Mouse (Mus musculus): ENCODE results near the gene Pycard. TPM values are rescaled to one million over a fixed set of nuclear protein-coding genes. Genes with fewer than 3 reads are reported as not detected.
A peak's percentile ranks its signal among the peaks of the same experiment; 100 is the strongest.

Pycard gene
- polyA plus RNA-seq, 1 experiment from 2014 or later, result 4.2 TPM

DNA sequence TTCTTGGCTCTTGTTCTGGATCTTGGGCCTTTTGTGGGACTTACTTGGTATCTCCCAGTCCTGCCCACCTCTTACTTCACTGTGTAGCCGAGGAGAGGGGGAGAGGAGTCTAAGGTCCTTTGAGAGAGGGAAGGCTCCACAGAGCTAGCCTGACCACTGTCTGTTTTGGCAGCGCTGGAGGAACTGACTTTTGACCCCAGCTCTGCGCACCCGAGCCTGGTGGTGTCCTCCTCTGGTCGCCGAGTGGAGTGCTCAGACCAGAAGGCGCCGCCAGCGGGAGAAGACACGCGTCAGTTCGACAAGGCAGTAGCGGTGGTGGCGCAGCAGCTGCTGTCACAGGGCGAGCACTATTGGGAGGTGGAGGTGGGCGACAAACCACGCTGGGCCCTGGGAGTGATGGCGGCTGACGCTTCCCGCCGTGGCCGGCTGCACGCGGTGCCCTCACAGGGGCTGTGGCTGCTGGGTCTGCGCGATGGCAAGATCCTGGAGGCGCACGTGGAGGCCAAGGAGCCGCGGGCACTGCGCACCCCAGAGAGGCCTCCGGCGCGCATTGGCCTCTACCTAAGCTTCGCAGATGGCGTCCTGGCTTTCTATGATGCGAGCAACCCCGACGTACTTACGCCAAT is 16.2 kb upstream of the Pycard start:
- Histone ChIP-seq H3K9me3 (ENCODE audit: control insufficient read depth, low read length) (no peaks in the 10 kb centered on the region), H3K4me1 (replicated peaks; ENCODE audit: control insufficient read depth, insufficient read depth, low read length) (peaks cover 2% of the 10 kb centered on the region; the same call in 1 of the 2 replicates), H3K36me3 (ENCODE audit: control insufficient read depth, insufficient read depth, low read length) (no peaks in the 10 kb centered on the region), H3K9ac (ENCODE audit: low read length) (no peak overlapping the region), H3K4me2 (ENCODE audit: low read depth, low read length, severe bottlenecking) (no peak overlapping the region), H3K27ac (ENCODE audit: low read depth, low read length) (no peak overlapping the region), H3K4me3 (ENCODE audit: low read depth, low read length) (no peak overlapping the region), H3K27me3 (ENCODE audit: control insufficient read depth, insufficient read depth, low read length) (no peaks in the 10 kb centered on the region)
- ATAC-seq (replicated peaks; ENCODE audit: low FRiP score) (no peak), DNase-seq (ENCODE audit: low spot score) (peak; percentile 54)
- 56% methylated on average over 39 of the region's 40 CpGs for WGBS

- DNase-seq (ENCODE audit: low spot score), result no peak
- WGBS, result 88% methylated on average over 7 of the region's 7 CpGs
- ATAC-seq (replicated peaks; ENCODE audit: low FRiP score), result no peak
- H3K9me3 ChIP-seq (ENCODE audit: control insufficient read depth, low read length), result no peaks in the 10 kb centered on the region
- no peak overlapping the region for H3K27ac ChIP-seq (ENCODE audit: low read depth, low read length)
- no peak overlapping the region for H3K4me2 ChIP-seq (ENCODE audit: low read depth, low read length, severe bottlenecking)
- no peak overlapping the region for H3K4me3 ChIP-seq (ENCODE audit: low read depth, low read length)
- peaks cover 4% of the 10 kb centered on the region; the same call in 1 of the 2 replicates for H3K4me1 ChIP-seq (replicated peaks; ENCODE audit: control insufficient read depth, insufficient read depth, low read length)
- no peaks in the 10 kb centered on the region for H3K27me3 ChIP-seq (ENCODE audit: control insufficient read depth, insufficient read depth, low read length)
- H3K9ac ChIP-seq (ENCODE audit: low read length), result no peak overlapping the region
- H3K36me3 ChIP-seq (ENCODE audit: control insufficient read depth, insufficient read depth, low read length), result no peaks in the 10 kb centered on the region
Measured at GRCm38 (mm10) chr7:128006193-128006592, 12.5 kb upstream of the Pycard start.

DNA sequence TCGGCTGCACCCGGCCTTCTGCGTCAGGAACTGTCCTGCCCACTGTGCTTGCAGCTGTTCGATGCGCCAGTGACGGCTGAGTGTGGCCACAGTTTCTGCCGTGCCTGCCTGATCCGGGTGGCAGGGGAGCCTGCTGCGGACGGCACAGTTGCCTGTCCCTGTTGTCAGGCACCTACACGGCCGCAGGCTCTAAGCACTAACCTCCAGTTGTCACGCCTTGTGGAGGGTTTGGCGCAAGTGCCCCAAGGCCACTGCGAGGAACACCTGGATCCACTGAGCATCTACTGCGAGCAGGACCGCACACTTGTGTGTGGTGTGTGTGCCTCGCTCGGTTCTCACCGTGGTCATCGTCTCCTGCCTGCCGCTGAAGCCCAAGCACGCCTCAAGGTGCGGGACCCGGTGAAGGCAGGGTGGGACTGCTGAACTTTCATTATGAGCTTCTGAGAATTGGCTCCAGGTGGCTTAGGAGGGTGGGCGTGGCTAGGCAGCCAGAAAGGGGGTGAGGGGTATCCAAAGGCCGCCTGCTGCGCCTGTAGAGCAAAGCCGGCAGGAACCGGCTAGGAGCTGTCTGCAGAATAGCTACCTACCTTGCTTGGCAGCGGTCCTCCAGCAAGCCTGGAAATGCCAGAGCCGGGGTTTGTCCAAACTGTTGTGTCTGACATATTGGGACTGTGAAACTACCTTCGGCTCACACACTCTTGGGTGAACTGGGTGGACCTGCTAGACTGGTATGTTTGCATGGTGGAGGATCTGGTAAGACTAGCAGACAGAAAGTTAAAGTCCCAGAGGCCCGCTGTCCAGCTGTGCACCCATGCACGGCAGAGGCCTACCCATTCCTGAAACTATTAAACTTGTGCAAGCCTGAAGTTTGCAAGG is 11.1 kb upstream of the Pycard start:
- H3K27me3 ChIP-seq (ENCODE audit: control insufficient read depth, insufficient read depth, low read length), result no peaks in the 10 kb centered on the region
- peak; percentile 57 for DNase-seq (ENCODE audit: low spot score)
- H3K27ac ChIP-seq (ENCODE audit: low read depth, low read length), result no peak overlapping the region
- ATAC-seq (replicated peaks; ENCODE audit: low FRiP score), result no peak
- H3K9me3 ChIP-seq (ENCODE audit: control insufficient read depth, low read length), result no peaks in the 10 kb centered on the region
- no peak overlapping the region for H3K9ac ChIP-seq (ENCODE audit: low read length)
- WGBS, result 23% methylated on average over 35 of the region's 35 CpGs
- H3K4me1 ChIP-seq (replicated peaks; ENCODE audit: control insufficient read depth, insufficient read depth, low read length), result peaks cover 4% of the 10 kb centered on the region; the same call in 1 of the 2 replicates
- peak overlapping the region; percentile 27; the same call in 1 of the 2 replicates for H3K4me2 ChIP-seq (ENCODE audit: low read depth, low read length, severe bottlenecking)
- no peaks in the 10 kb centered on the region for H3K36me3 ChIP-seq (ENCODE audit: control insufficient read depth, insufficient read depth, low read length)
- H3K4me3 ChIP-seq (ENCODE audit: low read depth, low read length), result no peak overlapping the region

GRCm38 (mm10) chr7:128004150-128004486 is 10.5 kb upstream of the Pycard start:
- H3K9me3 ChIP-seq (ENCODE audit: control insufficient read depth, low read length), result no peaks in the 10 kb centered on the region
- H3K4me2 ChIP-seq (ENCODE audit: low read depth, low read length, severe bottlenecking), result no peak overlapping the region
- H3K9ac ChIP-seq (ENCODE audit: low read length), result no peak overlapping the region
- H3K4me3 ChIP-seq (ENCODE audit: low read depth, low read length), result no peak overlapping the region
- no peak overlapping the region for H3K27ac ChIP-seq (ENCODE audit: low read depth, low read length)
- WGBS, result 62% methylated on average over 5 of the region's 5 CpGs
- H3K27me3 ChIP-seq (ENCODE audit: control insufficient read depth, insufficient read depth, low read length), result no peaks in the 10 kb centered on the region
- DNase-seq (ENCODE audit: low spot score), result no peak
- no peaks in the 10 kb centered on the region for H3K36me3 ChIP-seq (ENCODE audit: control insufficient read depth, insufficient read depth, low read length)
- H3K4me1 ChIP-seq (replicated peaks; ENCODE audit: control insufficient read depth, insufficient read depth, low read length), result peaks cover 4% of the 10 kb centered on the region; the same call in 1 of the 2 replicates
- ATAC-seq (replicated peaks; ENCODE audit: low FRiP score), result no peak

DNA sequence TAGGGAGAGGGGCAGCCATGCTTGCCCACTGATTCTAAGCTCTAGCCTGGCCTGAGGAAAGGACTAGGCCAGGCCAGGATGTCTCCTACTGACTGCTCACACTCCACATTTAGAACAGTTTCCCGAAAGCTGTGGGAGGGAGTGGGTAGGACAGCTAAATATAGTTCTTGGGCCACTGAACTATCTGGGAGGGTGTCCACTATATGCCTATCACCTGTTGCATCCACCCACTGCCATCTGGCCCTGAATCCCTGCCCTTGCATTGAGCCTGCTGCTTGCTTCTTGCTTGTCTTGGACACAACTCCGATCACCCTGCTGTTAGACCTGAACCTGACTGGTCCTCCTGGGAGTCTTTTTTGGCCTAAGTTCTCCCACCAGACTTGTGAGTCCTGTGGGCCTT is 10.0 kb upstream of the Pycard start, which contains the start of gene Trim72:
Gene Trim72 (plus strand): TSS at position 262 of the 400 bp plus-strand sequence.
- H3K9ac ChIP-seq (ENCODE audit: low read length), result no peak within 1 kb of the TSS
- H3K9me3 ChIP-seq (ENCODE audit: control insufficient read depth, low read length), result no peaks in the 10 kb centered on the region
- no peak for ATAC-seq (replicated peaks; ENCODE audit: low FRiP score)
- no peak within 1 kb of the TSS for H3K27ac ChIP-seq (ENCODE audit: low read depth, low read length)
- peak within 1 kb of the TSS; percentile 27; the same call in 1 of the 2 replicates for H3K4me2 ChIP-seq (ENCODE audit: low read depth, low read length, severe bottlenecking)
- no peaks in the 10 kb centered on the region for H3K27me3 ChIP-seq (ENCODE audit: control insufficient read depth, insufficient read depth, low read length)
- peaks cover 4% of the 10 kb centered on the region; the same call in 1 of the 2 replicates for H3K4me1 ChIP-seq (replicated peaks; ENCODE audit: control insufficient read depth, insufficient read depth, low read length)
- no peak within 1 kb of the TSS for H3K4me3 ChIP-seq (ENCODE audit: low read depth, low read length)
- no peaks in the 10 kb centered on the region for H3K36me3 ChIP-seq (ENCODE audit: control insufficient read depth, insufficient read depth, low read length)
- WGBS, result 98% methylated on average over 2 of the region's 2 CpGs
- DNase-seq (ENCODE audit: low spot score), result no peak

GRCm38 (mm10) chr7:128003098-128003497 is 9.4 kb upstream of the Pycard start:
- H3K4me3 ChIP-seq (ENCODE audit: low read depth, low read length), result no peak overlapping the region
- H3K27ac ChIP-seq (ENCODE audit: low read depth, low read length), result no peak overlapping the region
- no peaks in the 10 kb centered on the region for H3K9me3 ChIP-seq (ENCODE audit: control insufficient read depth, low read length)
- H3K4me1 ChIP-seq (replicated peaks; ENCODE audit: control insufficient read depth, insufficient read depth, low read length), result peaks cover 4% of the 10 kb centered on the region; the same call in 1 of the 2 replicates
- ATAC-seq (replicated peaks; ENCODE audit: low FRiP score) (no peak), DNase-seq (ENCODE audit: low spot score) (no peak)
- WGBS, result 87% methylated on average over 6 of the region's 6 CpGs
- no peaks in the 10 kb centered on the region for H3K36me3 ChIP-seq (ENCODE audit: control insufficient read depth, insufficient read depth, low read length)
- no peak overlapping the region for H3K4me2 ChIP-seq (ENCODE audit: low read depth, low read length, severe bottlenecking)
- H3K27me3 ChIP-seq (ENCODE audit: control insufficient read depth, insufficient read depth, low read length), result no peaks in the 10 kb centered on the region
- H3K9ac ChIP-seq (ENCODE audit: low read length), result no peak overlapping the region

DNA sequence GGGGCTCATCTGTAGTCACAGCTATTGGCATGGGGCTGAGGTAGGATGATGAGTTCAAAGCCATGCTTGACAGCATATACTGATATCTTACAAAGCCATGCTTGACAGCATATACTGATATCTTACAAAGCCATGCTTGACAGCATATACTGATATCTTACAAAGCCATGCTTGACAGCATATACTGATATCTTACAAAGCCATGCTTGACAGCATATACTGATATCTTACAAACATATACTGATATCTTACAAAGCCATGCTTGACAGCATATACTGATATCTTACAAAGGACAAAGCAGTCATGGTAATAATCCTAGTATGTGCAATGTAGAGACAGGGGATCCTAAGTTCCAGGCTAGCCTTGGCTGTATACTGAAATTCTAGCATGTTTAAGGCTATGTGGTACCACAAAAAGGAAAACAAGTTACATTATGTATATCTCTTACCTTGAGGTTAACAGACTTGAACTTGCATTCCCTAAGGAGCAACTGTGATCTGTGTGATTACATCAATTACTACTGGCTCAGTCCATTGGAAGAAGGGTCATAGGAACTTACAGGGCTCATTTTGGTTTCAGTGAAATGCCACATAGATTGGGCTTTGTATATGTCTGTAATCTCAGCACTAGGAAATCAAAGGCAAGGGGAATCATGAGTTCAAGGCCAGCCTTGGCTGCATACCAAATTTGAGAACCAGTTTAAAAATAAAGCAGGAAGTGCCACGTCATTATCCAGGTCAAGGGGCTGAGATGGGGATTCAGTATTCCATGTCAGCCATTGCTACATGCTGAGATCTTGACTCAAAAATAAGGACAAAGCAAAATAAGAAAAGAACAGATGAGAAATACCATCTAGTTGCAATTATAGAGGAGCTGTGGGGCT is 6.6 kb upstream of the Pycard start:
- Histone ChIP-seq H3K9ac (ENCODE audit: low read length) (no peak overlapping the region), H3K9me3 (ENCODE audit: control insufficient read depth, low read length) (no peaks in the 10 kb centered on the region), H3K4me3 (ENCODE audit: low read depth, low read length) (no peak overlapping the region), H3K4me2 (ENCODE audit: low read depth, low read length, severe bottlenecking) (no peak overlapping the region), H3K36me3 (ENCODE audit: control insufficient read depth, insufficient read depth, low read length) (no peaks in the 10 kb centered on the region), H3K27me3 (ENCODE audit: control insufficient read depth, insufficient read depth, low read length) (no peaks in the 10 kb centered on the region), H3K27ac (ENCODE audit: low read depth, low read length) (no peak overlapping the region), H3K4me1 (replicated peaks; ENCODE audit: control insufficient read depth, insufficient read depth, low read length) (peaks cover 4% of the 10 kb centered on the region; the same call in 1 of the 2 replicates)
- DNase-seq (ENCODE audit: low spot score) (no peak), ATAC-seq (replicated peaks; ENCODE audit: low FRiP score) (no peak)
- WGBS, result 80% methylated on average over 1 of the region's 1 CpGs

GRCm38 (mm10) chr7:127999436-127999835 is 5.8 kb upstream of the Pycard start:
- no peaks in the 10 kb centered on the region for H3K9me3 ChIP-seq (ENCODE audit: control insufficient read depth, low read length)
- 72% methylated on average over 1 of the region's 1 CpGs for WGBS
- ATAC-seq (replicated peaks; ENCODE audit: low FRiP score), result no peak
- H3K36me3 ChIP-seq (ENCODE audit: control insufficient read depth, insufficient read depth, low read length), result no peaks in the 10 kb centered on the region
- H3K27ac ChIP-seq (ENCODE audit: low read depth, low read length), result no peak overlapping the region
- no peak overlapping the region for H3K9ac ChIP-seq (ENCODE audit: low read length)
- H3K4me2 ChIP-seq (ENCODE audit: low read depth, low read length, severe bottlenecking), result no peak overlapping the region
- DNase-seq (ENCODE audit: low spot score), result no peak
- H3K4me1 ChIP-seq (replicated peaks; ENCODE audit: control insufficient read depth, insufficient read depth, low read length), result no peaks in the 10 kb centered on the region
- no peaks in the 10 kb centered on the region for H3K27me3 ChIP-seq (ENCODE audit: control insufficient read depth, insufficient read depth, low read length)
- H3K4me3 ChIP-seq (ENCODE audit: low read depth, low read length), result no peak overlapping the region
